Mouse (Mus musculus): ENCODE data around the gene Adarb2.

- TF ChIP-seq CTCF (IDR thresholded peaks at IDR 0.05; ENCODE audit: control insufficient read depth, insufficient read depth, low read length) = peak; percentile 58
- TF ChIP-seq POLR2A (IDR thresholded peaks at IDR 0.05; ENCODE audit: borderline replicate concordance, control insufficient read depth, low read depth, low read length) = no peak
These were observed 582.5 kb downstream of the Adarb2 start for GRCm38 (mm10) chr13:8785185-8785584.
